Mouse (Mus musculus) adrenal gland, postnatal 10 days (tissue): Measurements from ENCODE around the gene Aff3. TPM values are rescaled to one million over a fixed set of nuclear protein-coding genes. Genes with fewer than 3 reads are reported as not detected.

ENCODE experiments used
- DNase-seq: peaks from one replicate; pipeline ENCODE4 v3.0.0; 2021; ENCODE audit warnings: mixed read lengths
- total RNA-seq, 2 experiments: library from RNA; stranded (reverse); gene quantifications; 2 replicates each; pipeline ENCODE4 v1.2.3; 2021

Gene Aff3
- total RNA-seq, 2 experiments from 2014 or later: 7.0 to 9.8 TPM

GRCm38 (mm10) chr1:38544501-38544900, 120.3 kb downstream of the Aff3 start:
- DNase-seq: no peak

GRCm38 (mm10) chr1:38541536-38541935, 123.2 kb downstream of the Aff3 start:
- no peak for DNase-seq

GRCm38 (mm10) chr1:38536929-38537540, 127.7 kb downstream of the Aff3 start:
- DNase-seq: no peak

- no peak for DNase-seq
Observed at GRCm38 (mm10) chr1:38532581-38532980, 132.2 kb downstream of the Aff3 start.

- no peak for DNase-seq
Observed at GRCm38 (mm10) chr1:38528607-38529006, 136.1 kb downstream of the Aff3 start.

GRCm38 (mm10) chr1:38526568-38526967, 138.2 kb downstream of the Aff3 start:
- DNase-seq: no peak

- no peak for DNase-seq
Observed at GRCm38 (mm10) chr1:38521651-38522050, 143.1 kb downstream of the Aff3 start.

- no peak for DNase-seq
Observed at GRCm38 (mm10) chr1:38516225-38516624, 148.5 kb downstream of the Aff3 start.

GRCm38 (mm10) chr1:38514634-38515011, 150.1 kb downstream of the Aff3 start:
- no peak for DNase-seq

GRCm38 (mm10) chr1:38513970-38514633, 150.7 kb downstream of the Aff3 start:
- DNase-seq: no peak

GRCm38 (mm10) chr1:38512258-38513081, 152.3 kb downstream of the Aff3 start:
- DNase-seq: no peak

- DNase-seq: no peak
Observed at GRCm38 (mm10) chr1:38511076-38511475, 153.7 kb downstream of the Aff3 start.

- DNase-seq: no peak
Observed at GRCm38 (mm10) chr1:38509301-38509700, 155.5 kb downstream of the Aff3 start.

GRCm38 (mm10) chr1:38507636-38508179, 157.0 kb downstream of the Aff3 start:
- DNase-seq: no peak

GRCm38 (mm10) chr1:38506396-38506795, 158.4 kb downstream of the Aff3 start:
- no peak for DNase-seq

GRCm38 (mm10) chr1:38503431-38504089, 161.2 kb downstream of the Aff3 start:
- DNase-seq: no peak

- DNase-seq: no peak
Observed at GRCm38 (mm10) chr1:38502797-38503196, 162.0 kb downstream of the Aff3 start.

GRCm38 (mm10) chr1:38501231-38501630, 163.5 kb downstream of the Aff3 start:
- no peak for DNase-seq

- no peak for DNase-seq
Observed at GRCm38 (mm10) chr1:38499500-38499899, 165.3 kb downstream of the Aff3 start.

- DNase-seq: no peak
Observed at GRCm38 (mm10) chr1:38497576-38497975, 167.2 kb downstream of the Aff3 start.

- no peak for DNase-seq
Observed at GRCm38 (mm10) chr1:38496886-38497528, 167.7 kb downstream of the Aff3 start.

- no peak for DNase-seq
Observed at GRCm38 (mm10) chr1:38495284-38495683, 169.5 kb downstream of the Aff3 start.
